Mouse (Mus musculus) heart, adult 2 months (tissue): Measurements from ENCODE around the gene Mettl25.

Experiments used
- CTCF ChIP-seq: fragments of 200-600 bp; IDR thresholded peaks from 2 replicates; pipeline ENCODE4 v1.8.1; 2022; ENCODE audit warnings: antibody characterized with exemption, mild to moderate bottlenecking, moderate library complexity
- EP300 ChIP-seq: fragments of 200-500 bp; IDR thresholded peaks from 2 replicates; pipeline ENCODE4 v1.6.1; 2011; ENCODE audit warnings: low read depth, low read length, control low read depth; ENCODE audit not compliant: insufficient read depth
- POLR2A ChIP-seq: fragments of 200-500 bp; IDR thresholded peaks from 2 replicates; pipeline ENCODE4 v1.6.1; 2011; ENCODE audit warnings: mild to moderate bottlenecking, low read depth, low read length, control low read depth; ENCODE audit not compliant: insufficient read depth

DNA sequence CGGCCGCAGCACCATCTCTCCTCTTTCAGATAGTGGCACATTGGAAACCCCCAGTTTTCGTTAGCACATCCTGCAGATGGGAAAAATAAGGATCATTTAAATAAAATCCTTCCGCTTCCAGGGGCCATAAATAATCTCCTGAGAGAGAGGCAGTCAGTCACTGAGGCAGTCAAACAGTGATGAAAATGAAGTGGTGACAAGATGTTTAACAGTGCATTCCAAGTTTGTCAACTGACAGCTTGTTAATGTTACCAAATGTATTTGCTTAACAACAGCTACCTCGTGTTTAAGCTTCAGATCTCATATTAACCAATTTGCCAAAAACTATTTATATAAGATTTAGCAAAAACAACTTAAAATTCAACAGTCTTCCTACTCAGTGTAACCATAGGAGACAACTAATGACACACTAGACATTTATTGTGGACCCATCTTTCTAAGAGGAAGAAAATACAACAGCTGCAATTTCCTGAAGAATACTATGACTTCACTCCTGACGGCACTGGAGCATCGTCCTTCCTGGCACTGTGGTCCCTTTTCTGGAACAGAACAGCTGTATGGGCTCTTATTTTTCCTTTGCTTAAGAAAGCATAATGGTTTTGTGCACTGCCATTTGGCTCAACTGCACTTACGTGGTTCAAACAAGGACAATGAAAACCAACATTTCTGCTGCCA lies 43.8 kb downstream of the Mettl25 start:
- TF ChIP-seq POLR2A, result no peak
- no peak for TF ChIP-seq CTCF
- TF ChIP-seq EP300, result no peak
